Mouse (Mus musculus): ENCODE results near the gene Slc35e3.
"Not testable (repeated sequence)": the region's sequence is repeated elsewhere in the genome, so short reads cannot be mapped to it uniquely, and the experiment has no call there.

The Slc35e3 gene

DNA sequence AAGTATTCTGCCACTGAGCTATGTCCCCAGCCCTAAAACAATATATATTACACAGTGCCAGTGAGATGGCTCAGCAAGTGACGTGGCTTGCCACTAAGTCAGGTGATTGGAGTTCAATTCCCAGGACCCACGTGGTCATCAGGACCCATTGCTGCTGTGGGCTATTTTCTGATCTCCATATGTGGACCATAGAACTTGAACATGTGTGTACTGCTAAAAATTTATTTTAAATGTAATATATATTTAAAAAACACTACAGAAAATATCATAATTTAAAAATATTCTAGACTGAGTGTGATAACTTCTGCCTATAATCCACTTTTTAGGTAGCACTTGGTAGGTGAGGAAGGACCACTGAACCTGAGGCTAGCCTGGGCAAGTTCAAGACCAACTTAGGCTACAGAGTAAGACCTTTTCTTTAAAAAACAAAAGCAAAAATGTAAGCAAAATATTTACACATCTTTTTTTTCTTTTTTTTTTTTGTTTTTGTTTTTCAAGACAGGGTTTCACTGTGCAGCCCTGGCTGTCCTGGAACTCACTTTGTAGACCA lies 16.2 kb upstream of the Slc35e3 start:
- DNase-seq (ENCODE audit: low read depth in 1 of 2, low spot score in 2 of 2) = no peak

DNA sequence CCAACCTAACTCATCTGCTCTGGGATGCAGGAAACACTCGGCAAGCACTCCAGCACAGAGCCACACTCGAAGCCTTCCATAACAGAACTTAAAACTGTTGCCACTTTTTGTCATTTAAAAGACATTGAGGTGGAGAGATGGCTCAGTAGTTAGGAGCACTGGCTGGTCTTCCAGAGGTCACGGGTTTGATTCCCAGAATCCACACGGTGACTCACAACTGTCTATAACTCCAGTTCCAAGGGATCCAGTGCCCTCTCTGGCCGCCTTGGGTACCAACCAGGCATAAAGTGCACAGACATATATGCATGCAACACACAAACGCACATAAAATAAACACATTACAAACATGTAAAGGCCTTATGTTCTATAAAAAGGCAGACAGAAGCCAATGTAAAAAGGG lies 15.4 kb upstream of the Slc35e3 start:
- DNase-seq (ENCODE audit: low read depth in 1 of 2, low spot score in 2 of 2) = no peak

DNA sequence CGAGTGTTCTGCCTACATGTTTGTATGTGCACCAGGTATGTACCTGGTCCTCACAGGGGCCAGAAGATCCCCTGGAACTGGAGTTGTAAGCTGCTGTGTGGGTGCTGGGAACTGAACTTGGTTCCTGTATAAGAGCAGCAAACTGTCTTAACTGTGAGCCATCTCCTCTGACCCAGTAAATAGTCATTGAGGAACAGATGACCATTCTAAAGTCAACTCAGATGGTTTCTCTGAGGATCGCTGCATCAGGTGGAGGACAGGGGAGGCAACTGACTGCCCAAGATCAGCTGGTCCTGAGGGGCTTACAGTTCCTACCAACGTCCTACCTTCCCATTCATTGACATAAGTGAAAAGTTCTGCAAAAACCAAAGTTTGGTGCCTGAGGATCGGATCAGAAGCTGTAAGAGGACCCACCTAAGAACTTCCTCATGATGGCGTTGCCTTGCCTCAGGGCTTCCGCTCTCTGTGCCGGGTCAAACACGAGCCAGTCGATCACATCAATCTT lies 14.7 kb upstream of the Slc35e3 start:
- DNase-seq (ENCODE audit: low read depth in 1 of 2, low spot score in 2 of 2) = no peak

DNA sequence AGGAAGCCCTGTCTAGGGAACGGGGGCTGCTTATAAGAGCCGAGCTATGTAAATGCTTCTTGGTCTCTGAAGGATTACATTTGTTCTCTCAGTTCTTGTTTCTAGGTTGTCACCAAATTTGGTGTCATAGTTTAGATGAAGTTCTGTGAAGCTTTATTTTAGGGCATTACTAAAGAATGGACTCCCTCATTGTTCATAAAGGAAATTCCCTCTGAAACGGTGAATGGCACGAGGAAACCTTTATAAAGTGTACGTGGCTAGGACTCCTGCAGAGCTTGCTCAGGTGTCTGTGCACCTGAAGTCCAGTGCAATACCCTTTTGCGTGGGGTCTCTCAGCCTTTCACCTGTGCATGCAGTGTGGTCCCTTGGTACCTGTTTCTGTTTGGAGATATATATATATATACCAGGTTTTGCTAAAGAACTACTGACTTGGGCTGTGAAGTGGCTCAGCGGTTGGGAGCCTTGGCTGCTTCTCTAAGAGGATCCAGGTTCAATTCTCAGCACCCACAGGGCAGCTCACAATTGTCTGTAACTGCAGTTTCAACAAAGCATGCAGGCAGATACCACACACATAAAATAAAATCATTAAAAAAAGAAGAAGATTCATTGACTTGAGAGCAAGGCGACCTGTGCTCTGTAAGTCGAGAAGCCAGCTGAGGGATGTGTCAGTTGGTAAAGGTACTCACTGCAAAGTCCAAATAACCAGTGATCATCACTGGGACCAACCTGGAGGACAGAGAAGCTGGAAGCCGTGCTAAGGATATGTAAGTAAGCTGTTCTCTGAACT lies 13.9 kb upstream of the Slc35e3 start:
- no peak for DNase-seq (ENCODE audit: low read depth in 1 of 2, low spot score in 2 of 2)

DNA sequence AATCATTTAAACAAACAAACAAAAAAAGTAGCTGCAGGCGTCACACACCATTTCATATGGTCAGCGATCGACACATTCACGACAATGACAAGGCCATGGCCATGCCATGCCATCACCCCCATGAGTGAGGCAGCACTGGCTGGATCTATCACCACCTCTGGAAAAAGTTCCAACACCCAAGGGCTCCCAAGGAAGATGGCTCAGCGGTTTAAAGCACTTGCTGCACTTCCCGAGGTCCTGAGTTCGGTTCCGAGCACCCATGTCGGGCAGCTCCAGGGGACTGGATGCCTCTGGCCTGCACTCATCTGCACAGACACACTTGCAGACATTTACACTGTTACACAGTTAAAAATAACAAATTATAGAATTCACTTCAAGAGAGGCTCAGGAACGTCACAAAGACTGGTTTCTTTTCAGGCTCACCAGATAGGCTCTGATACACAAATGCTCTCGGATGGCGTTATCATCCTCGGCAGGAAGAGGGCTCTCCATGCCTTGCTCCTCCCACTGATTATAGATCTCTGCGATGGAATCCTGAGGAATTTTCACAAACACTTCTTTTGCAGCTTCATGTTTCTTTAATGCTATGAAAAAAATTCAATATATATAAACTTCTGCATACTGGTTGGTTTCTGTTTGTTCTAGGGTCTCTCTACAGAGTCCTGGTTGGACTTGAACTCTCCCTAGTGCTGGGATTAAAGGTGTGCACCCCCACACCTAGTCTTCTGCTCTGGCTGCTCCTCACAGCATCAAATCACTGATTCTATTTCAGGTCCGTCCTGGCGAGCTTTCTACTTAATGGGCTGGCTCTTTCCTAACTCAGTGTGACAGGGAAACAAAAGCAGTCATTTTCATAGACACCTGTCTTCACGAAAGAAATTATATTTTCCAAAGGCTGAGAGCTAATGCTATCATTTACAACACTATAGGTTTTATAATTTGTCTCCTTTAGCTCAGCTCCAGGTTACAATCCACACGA lies 12.9 kb upstream of the Slc35e3 start:
- no peak for DNase-seq (ENCODE audit: low read depth in 1 of 2, low spot score in 2 of 2)

DNA sequence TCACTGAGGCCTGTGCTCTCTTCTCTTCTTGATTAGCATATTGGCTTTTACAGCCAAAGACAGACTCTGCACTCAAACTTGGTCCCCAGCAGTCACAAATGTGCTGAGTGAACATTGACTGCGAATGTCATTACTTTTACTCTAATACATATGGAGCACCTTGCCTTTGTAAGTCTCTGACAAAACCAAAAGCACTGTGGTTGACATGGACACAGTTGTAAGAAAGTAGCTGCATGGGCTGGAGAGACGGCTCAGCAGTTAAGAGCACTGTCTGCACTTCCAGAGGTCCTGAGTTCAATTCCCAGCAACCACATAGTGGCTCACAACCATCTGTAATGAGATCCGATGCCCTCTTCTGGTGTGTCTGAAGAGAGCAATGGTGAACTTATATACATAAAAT lies 12.2 kb upstream of the Slc35e3 start:
- not testable (repeated sequence) for DNase-seq (ENCODE audit: low read depth in 1 of 2, low spot score in 2 of 2)

DNA sequence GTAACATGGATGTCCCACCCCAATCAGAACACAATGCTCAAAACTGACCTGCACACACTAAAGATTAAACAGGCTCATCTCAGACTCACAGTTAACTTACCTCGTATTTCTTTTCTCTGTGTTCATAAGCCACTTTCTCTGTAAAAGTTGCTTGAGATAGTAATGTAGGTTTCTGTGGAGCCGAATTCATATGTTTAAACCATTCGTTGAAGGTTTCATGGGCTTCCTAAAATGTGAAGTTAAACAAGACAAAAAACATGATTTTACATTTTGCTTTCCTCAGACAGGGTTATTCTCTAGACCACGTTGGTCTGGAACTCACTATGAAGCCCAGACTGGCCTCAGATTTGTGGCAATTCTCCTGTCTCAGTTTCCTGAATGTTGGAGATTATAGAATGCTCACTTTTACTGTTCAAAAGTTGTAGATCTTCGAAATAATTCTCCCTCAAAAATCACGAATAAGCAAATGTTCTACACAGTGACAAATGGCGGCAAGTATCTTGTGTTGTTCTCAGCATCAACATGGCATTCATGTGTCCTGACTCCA lies 11.7 kb upstream of the Slc35e3 start:
- DNase-seq (ENCODE audit: low read depth in 1 of 2, low spot score in 2 of 2) = no peak

DNA sequence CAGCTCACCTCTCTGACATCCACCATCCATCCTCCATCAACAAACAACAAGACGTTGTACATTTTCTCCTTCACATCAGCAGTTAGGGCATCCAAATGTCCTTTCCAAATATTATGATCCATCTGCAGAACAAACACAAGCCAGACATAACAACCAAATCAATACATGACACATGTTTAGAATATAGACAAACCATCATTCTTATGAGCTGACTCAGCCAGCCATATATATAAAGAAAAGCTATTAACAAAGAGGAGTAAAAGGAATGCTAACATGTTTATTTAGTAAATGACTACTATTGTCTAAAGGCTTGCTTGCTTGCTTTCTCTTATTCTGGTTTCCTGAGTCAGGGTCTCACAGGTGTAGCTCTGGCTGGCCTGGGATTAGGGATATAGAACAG lies 11.1 kb upstream of the Slc35e3 start:
- DNase-seq (ENCODE audit: low read depth in 1 of 2, low spot score in 2 of 2) = no peak

DNA sequence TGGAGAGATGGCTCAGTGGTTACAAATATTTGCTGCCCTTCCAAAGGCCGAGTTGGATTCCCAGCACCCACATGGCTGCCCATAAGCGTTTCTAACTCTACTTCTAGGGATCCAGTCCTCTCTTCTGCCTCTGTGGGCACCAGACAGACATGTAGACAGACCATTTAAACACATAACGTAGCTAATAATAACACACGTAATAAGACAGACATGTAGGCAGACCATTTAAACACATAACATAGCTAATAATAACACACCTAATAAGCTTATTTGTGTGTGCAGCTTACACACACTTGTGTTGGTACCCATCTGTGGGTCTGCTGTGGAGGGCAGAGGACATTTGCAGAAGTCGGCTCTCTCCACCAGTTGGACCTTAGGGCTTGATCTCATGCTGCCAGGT lies 10.6 kb upstream of the Slc35e3 start:
- no peak for DNase-seq (ENCODE audit: low read depth in 1 of 2, low spot score in 2 of 2)

DNA sequence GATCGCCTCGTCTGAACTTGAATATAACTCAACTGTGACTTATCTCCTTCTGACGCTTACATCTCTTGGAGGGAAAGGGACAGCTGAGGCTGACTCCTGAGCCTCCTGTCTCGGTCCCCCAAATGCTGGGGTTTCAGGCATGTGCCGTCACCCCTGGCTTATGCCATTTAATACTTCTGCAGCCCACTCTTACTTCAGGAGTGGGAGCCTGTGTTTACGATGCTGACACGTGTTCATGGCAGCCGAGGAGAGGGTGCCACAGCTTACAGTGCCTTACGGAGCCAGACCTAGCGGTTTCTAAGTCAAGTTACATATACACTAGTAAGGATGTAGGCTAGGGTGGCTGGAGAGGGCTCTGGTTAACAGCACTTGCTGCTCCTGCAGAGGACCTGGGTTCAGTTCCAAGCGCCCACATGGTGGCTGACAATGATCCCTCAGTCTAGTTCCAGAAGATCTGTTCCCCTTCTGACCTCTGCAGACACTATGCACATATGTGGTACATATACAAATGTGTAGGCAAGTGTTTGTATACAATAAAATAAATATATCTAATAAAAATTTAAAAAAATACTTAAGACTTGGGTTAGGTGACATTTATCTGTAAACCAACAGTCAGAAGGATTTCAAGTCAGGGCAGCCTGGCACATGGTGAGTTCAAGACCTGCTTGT lies 9.8 kb upstream of the Slc35e3 start:
- DNase-seq (ENCODE audit: low read depth in 1 of 2, low spot score in 2 of 2) = no peak

DNA sequence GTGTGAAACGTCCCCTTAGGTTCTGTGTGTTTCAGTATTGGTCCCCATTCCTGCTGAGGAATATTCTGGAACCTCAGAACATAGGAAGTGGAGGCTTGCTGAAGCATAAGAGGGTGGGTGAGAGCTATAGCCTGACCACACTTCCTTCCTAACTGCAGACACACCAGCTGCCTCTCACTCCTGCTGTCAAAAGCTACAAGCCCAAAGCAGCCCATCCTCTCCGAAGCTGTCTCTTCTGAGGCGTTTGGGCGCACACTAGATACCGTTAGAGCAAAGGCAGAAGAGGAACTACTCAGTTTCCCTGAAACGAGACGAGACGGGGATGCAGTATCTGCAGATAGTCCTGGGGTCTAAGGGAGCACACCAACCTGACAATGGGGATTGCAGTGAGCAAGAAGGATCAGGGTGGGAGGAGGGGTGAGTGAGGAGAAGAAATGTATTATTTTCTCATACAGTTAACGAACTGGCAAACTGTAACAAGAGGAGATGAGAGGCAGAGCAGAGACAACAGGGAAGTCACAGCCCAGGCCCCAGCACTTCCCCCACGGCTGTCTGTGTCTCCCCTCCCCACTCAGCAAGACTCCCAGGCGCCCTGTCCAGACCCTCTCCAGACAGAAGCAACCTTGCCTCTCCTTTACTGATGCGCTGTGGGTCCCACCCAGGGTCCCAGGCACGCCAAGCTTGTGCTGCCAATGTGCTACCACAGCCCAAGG lies 9.1 kb upstream of the Slc35e3 start:
- no peak for DNase-seq (ENCODE audit: low read depth in 1 of 2, low spot score in 2 of 2)

DNA sequence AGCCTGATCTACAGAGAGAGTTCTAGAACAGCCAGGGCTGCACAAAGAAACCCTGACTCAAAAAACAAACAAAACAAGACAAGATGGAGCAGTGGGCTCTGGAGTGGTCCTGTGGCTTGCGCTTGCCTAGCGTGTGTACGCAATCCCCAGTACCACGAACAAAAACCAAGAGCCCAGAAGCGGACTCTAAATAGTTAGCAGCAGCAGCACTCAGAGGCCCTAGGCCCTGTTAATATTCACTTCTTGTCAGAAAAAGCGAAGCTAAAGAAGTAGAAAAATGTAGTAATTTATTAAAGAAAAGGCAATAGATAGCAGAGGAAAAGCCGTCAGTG lies 8.4 kb upstream of the Slc35e3 start:
- no peak for DNase-seq (ENCODE audit: low read depth in 1 of 2, low spot score in 2 of 2)

DNA sequence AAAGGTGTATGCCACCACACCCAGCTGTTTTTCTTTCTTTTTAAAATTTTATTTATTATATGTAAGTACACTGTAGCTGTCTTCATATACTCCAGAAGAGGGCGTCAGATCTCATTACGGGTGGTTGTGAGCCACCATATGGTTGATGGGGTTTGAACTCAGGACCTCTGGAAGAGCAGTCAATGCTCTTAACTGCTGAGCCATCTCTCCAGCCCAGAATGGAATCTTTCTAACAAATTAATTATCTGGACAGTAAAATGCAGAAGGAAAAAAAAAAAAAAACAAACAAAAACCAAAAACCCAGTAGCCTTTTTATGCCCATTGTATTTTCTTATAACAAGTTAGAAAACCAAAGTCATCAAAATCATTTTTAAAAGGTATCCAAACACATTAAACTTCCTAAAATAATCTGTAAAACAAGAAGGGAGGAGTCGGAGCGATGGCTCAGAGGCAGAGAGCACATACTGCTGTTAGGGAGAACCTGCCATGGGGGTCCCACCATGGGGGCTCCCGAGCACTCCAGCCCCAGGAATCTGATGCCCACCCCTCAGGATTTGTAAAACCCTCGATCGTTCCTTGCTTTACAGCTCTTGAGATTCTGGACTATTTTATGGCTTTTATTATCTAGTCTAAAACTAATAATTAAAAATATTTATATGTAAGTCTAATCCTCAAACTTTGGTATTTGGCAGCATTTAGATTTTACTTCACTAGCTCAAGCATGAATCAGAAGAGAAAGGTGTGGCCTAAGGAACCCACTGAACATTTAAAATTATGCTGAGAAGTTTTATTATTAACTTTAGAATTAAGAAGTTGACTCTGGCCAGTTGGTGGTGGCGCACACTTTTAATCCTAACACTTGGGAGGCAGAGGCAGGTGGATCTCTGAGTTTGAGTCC lies 7.8 kb upstream of the Slc35e3 start:
- no peak for DNase-seq (ENCODE audit: low read depth in 1 of 2, low spot score in 2 of 2)

DNA sequence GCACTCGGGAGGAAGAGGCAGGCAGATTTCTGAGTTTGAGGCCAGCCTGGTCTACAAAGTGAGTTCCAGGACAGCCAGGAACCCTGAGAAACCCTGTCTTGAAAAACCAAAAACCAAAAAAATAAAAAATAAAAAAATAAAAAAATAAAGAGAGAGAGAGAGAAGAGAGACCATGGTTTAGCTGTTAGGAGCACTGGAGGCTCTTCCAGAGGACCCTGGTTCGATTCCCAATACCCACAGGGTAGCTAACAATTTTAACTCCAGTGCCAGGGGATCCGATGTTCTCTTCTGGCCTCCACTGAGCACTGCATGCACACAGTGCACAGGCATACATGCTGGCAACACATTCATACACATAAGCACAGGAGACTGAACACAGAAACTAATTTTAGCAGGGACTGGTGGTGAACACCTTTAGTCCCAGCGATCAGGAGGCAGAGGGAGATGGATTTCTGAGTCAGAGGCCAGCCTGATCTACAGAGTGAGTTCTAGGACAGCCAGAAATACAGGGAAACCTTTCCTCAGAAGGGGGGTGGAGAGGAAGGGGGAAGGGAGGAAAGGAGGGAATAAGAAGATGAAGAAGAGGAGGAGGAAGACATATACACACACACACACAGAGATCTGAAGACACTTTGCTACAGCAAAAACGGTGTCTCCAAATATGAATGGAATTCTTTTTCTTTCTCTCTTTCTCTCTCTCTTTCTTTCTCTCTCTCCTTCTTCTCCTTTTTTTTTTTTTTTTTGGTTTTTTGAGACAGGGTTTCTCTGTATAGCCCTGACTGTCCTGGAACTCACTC lies 6.9 kb upstream of the Slc35e3 start:
- DNase-seq (ENCODE audit: low read depth in 1 of 2, low spot score in 2 of 2) = no peak

DNA sequence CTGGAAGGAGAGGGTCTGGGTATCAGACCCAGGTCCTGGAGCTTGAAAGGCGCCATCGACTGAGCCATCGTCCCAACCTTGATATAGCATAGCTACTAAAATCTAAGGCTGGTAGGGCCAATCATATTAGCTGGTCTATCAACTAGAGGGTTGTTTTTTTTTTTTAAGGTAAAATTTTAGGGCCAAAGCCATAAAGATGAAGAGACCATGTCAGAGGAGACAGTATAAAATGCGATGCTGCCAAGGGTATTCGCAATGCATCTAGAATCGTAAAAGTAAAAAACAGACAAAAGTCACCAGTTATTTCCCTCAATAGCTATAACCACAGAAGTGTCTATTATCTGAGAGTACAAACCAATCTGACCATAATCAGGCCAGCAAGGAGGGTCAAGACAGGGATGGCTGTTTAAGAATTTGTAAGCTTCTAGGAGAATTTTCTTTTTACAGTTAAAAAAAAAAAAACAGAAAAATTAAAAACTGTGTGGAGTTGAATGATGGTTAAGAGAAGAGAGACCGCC lies 6.2 kb upstream of the Slc35e3 start:
- no peak for DNase-seq (ENCODE audit: low read depth in 1 of 2, low spot score in 2 of 2)

DNA sequence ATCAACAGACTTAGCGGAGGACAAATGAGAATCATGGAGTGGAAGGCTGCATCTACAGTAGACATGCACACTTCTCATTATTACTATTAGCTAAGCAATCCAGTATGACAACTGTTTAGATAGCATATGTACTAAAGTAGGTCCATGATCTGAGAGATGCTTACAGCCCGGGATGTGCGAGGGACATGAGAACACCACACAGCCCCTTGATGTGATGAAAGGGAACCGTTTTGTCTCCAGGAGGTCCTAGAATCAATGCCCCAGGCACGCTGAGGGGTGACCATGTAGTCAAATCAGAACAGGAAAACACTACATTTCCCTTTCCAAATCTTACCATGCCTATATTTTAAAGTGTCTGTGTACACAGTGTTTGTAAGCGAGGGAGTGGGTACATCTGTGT lies 5.6 kb upstream of the Slc35e3 start:
- no peak for DNase-seq (ENCODE audit: low read depth in 1 of 2, low spot score in 2 of 2)

DNA sequence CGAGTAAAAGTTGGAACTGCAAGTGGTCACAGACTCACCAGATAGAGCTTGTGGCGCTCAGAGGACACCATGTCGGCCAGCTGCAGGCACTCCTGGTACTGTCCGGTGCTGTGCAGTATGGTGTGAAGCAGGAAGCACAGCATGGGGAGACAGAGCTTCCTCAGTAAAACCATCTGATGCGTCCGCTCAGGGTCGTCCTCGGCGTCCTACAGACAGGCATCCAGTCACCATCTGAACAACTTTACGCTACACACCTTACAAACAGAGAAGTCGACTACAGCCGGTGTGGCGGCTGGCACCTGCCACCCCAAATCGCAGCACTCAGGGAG lies 5.1 kb upstream of the Slc35e3 start:
- DNase-seq (ENCODE audit: low read depth in 1 of 2, low spot score in 2 of 2) = no peak

DNA sequence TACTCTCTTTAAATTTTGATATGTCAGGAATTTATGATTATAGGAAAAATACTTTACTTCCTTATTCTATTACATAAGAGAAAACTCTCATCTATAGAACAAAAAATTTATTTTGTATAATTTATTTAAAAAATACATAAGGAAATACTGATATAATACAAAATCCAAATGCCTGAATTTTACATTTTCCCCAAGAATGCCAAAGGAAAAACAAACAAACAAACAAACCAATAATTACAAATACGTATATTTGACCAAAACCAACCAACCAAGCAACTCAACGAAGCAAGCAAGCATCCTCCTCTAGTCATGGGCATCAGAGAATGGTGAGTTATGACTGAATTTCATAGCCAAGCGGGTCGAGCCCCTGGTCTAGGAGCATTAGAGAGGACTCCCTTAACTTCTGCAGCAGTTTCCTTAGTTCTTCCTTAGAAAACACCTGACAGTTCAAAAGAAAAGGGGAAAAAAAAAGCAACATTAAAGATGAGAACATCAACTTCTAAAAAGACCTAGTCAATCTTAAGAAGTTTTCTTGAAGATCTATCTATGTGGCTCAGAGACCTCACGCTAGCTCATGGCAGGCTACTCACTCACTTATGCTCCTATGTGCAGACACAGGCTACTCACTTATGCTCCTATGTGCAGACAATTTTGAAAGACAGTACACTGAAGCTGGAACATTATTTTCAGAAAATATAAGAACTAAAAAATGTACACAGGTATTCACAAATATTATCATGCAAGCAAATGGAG lies 4.5 kb upstream of the Slc35e3 start:
- no peak for DNase-seq (ENCODE audit: low read depth in 1 of 2, low spot score in 2 of 2)

All from monocyte, adult 2 months (primary cell).